Mouse (Mus musculus): Measurements from ENCODE around the gene Zswim9. TPM values are rescaled to one million over a fixed set of nuclear protein-coding genes. Genes with fewer than 3 reads are reported as not detected.
"Not testable (repeated sequence)": the region's sequence is repeated elsewhere in the genome, so short reads cannot be mapped to it uniquely, and the experiment has no call there.

The Zswim9 gene
- total RNA-seq (2021) = 1 to 10 TPM; 5.8 to 6.5 TPM

DNA sequence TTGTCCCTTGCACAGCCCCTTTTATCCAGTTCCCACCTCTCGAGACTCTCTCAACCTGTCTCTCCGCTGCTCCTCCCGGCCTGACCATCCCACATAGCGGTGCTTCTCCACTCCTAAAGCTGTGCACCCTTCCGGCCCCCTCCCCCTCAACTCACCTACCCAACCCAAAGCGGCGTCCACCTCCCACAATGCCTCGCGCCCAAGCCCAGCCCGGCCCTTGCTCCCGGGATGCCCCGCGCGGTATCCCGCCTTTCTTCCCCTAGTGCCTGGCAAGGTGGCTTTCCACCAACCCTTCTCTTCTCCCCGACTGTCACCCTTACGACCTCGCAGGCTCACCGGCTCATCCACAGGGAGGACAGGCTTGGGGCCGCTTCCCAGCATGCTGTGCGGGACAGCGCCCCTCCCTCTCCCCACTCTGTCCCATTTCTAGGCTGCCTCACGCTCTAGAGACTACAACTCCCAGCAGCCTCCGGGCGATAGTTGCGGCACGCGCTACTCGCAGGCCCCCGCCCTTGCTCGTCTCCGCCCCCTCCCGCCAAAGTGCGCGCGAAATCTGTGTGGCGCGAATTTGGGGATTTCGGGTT lies at the start of gene Zswim9:
TSS of gene Zswim9 (minus strand) at position 414 of the 584 bp plus-strand sequence.
- peak; percentile 93 for DNase-seq

- no peak for DNase-seq
Measured at GRCm38 (mm10) chr7:13324316-13324715, 45.8 kb upstream of the Zswim9 start, which contains the start of gene Pla2g4c. Gene Pla2g4c, plus strand, starts transcription at chr7:13324655.

- DNase-seq = no peak
Measured at GRCm38 (mm10) chr7:13321424-13321823, 42.9 kb upstream of the Zswim9 start.

GRCm38 (mm10) chr7:13314095-13314597 lies 35.6 kb upstream of the Zswim9 start:
- DNase-seq = peak; percentile 12

- no peak for DNase-seq
Measured at GRCm38 (mm10) chr7:13311401-13311800, 32.9 kb upstream of the Zswim9 start.

GRCm38 (mm10) chr7:13310493-13311199 lies 32.1 kb upstream of the Zswim9 start:
- DNase-seq = no peak

- no peak for DNase-seq
Measured at GRCm38 (mm10) chr7:13309407-13309806, 30.9 kb upstream of the Zswim9 start.

DNA sequence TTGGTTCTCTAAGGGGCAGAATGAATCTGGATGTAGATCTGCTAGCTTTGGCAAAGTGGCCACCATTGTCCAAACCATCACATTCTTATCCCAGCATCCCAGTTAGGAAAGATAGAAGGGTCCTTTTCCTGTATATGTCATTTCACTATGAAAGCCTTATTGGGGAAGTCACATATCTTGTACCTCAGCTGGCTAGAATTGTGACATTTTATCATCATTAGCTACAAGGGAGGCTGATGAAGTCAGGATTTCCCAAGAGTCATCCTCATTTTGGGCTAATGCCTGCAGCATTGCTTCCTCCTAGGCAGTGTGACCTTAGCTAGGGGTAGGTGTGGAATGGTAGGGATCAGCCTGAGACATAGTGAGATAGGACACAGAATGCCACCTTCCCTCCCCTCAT lies 24.9 kb upstream of the Zswim9 start:
- DNase-seq = no peak

DNA sequence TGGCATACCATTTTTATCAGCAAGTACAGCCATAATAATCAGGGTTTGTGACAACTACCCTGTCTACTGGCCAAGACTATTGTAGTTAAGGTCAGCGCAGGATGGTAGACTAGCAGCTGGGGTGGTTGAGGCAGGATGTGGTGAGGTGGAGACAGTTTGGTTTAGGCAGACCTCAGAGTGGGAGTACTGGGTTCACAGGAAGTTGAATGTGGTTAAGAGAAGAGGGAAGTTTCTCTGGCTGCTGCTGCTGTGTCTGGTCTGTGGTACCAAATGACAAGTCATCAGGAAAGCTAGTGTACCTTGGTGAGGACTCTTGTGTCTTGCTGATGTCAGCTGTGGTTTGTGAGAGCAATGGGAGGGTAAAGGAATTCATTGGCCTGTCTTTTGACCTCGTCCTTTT lies 24.3 kb upstream of the Zswim9 start:
- no peak for DNase-seq

DNA sequence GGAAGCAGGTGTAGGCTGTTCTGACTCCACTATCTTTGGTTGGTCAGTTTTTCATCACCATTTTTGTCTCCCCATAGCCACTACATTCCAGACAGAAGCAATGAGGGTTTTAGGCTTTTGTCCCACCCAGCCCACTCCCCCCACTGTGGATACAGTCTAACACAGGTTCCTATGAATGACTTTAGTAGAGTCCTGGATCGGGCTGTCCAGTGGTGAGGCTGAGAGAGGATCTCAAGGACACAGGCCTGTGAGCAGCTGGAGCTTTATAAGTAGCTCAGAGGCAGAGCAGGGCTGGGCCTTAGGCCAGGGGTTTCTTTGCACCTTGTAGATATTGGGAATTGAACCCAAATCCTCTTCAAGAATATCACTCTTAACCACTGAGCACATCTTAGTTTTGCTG lies 23.1 kb upstream of the Zswim9 start:
- DNase-seq = no peak

GRCm38 (mm10) chr7:13298821-13299220 lies 20.3 kb upstream of the Zswim9 start:
- no peak for DNase-seq

- DNase-seq = no peak
Measured at GRCm38 (mm10) chr7:13297636-13298035, 19.1 kb upstream of the Zswim9 start.

GRCm38 (mm10) chr7:13295256-13295655 lies 16.7 kb upstream of the Zswim9 start:
- no peak for DNase-seq

- peak; percentile 17 for DNase-seq
Measured at GRCm38 (mm10) chr7:13293878-13294855, 15.6 kb upstream of the Zswim9 start.

DNA sequence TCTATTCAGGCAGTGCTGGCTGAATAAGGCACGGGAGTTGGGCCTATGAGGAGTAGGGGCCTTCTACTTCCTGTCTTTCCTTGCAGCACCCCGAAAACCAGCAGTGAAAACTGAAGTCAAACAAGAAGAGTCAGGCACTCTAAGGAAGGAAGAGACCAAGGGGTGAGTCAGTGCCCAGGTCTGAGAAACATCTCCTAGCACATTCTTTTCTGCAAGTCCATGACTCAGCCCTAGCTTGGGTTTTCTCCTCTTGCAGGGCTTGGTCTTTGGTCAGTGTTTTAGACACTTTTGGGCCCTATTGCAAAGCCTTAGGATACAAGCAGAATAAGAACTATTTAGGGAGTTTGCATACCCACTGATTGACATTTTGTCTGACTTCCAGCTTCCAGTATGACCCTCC lies 12.8 kb upstream of the Zswim9 start:
- DNase-seq = no peak

DNA sequence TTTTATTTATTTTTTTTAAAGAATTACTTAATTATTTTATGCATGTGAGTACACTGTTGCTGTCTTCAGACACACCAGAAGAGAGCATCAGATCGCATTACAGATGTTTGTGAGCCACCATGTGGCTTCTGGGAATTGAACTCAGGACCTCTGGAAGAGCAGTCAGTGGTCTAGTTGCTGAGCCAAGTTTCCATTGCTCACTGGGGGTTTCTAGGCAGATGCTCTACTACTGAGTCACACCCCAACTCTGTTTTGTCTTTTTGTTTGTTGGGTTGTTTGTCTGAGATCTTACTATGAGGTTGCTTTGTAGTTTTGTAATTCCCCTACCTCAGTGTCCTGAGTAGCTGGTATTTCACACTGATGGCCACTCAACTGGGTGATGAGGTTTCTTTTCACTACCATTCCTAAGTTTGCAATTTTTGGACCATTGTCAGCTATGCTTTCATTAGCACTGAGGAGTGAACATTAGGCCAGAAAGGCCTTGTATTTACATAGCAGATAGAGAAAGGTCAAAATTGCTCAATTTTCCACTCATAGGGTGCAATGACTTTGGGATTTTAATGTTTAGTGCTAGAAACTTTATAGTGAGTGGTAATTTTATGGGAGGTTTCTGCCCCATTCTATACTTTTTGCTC lies 11.6 kb upstream of the Zswim9 start:
- no peak for DNase-seq

- DNase-seq = peak; percentile 5
Measured at GRCm38 (mm10) chr7:13288621-13289020, 10.1 kb upstream of the Zswim9 start.

DNA sequence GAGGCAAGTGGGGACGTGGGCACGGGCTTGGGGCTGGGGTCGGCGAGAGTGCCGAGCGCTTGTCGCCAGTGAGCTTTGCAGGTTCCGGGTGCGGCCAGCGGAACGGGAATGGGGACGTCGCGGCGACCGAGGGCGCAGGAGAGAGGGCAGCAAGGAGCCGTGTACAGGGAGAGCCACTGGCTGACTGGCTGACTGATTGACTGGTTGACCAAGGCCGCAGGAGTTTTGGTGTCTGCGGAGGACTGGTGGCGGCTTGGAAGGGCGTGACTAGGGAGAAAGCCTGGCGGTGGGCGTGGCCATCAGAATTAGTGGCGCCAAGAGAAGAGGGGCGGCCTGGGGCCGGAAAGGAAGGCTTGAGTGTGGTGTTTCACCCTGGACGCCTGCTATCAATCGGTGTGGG lies 436 bp upstream of the Zswim9 start:
- not testable (repeated sequence) for DNase-seq

DNA sequence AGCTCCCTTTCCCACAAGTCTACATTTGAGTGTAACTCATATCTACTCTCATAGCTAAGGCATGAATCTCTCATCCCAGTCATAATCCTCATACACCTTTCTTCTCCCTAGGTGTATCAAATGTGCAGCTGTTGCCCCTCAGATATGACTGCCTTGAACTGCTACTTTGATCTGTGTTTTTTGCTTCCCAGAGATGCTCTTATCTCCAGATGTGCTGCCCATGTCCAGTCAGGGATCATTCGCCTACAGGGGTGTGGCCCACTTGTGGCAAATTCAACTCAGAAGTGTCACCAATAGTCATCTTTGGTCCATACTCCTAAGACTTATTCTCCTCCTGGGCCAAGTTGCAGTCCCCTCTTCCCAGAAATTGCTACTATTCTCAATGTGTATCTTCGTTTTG lies 688 bp downstream of the Zswim9 start:
- DNase-seq = no peak

DNA sequence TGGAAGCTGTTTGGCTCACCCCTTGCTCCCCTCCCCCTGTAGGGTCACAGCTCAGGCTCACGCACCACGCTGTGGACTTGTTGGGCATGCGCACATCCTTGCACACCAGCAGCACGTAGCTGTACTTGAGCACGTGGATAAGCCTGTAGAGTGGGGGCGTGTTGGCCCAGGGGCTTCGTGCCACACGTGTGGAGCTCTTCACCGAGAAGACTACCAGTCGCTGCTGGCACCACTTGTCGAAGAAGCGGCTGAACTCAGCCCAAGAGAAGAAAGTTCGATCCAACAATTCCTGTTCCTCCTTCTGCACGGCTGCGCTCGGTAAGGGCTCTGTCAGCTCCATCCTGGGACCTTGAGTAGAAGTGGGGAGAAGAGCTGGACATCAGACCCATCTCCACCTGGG lies 1.4 kb downstream of the Zswim9 start, which contains the start of gene Lig1:
TSS of gene Lig1 (plus strand) at position 203 of the 400 bp plus-strand sequence.
- DNase-seq = no peak

GRCm38 (mm10) chr7:13271704-13272103 lies 6.8 kb downstream of the Zswim9 start:
- DNase-seq = no peak

GRCm38 (mm10) chr7:13269394-13269793 lies 9.1 kb downstream of the Zswim9 start:
- no peak for DNase-seq

All from heart, postnatal 4 days (tissue).